ENCODE assay signal across 32 mouse cellular contexts in the genomic region with DNA sequence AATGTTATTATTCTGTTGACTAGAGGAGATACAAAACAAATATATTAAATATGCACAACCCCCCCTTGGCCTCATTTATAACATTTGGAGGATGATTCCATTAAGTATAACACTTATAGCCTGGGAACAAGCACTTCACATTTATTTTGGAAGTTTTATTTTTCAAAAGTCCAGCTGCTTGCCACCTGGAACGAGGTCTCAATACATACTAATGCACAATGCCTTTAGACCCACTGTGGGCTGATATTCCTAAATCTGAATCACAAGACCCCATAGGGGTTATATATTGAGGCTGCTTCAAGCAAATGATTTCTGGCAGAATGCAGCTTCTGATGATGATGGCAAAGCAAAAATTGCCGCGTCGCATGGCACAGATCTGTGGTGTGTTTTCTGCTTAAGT. TPM values are rescaled to one million over a fixed set of nuclear protein-coding genes. Genes with fewer than 3 reads are reported as not detected.
DNase-seq lines count a peak whose midpoint lies in the region; ATAC-seq lines count a peak whose summit lies in the region.
"Had no signal": no experiment of that assay in that cellular context is flagged by ENCODE, and none has a peak within 500 bp of the region (broad histone marks: within the 10 kb centered on the region; RNA-seq: fewer than 3 reads in every experiment).

No protein-coding gene starts in this region.

- H3K36me3 ChIP-seq in forebrain, embryonic 11.5 days (ENCODE audit: control insufficient read depth, insufficient read depth, low read length), result no peaks in the 10 kb centered on the region
- H3K36me3 ChIP-seq in forebrain, embryonic 15.5 days, result no peaks in the 10 kb centered on the region
- no peaks in the 10 kb centered on the region for H3K36me3 ChIP-seq in midbrain, embryonic 11.5 days (ENCODE audit: control insufficient read depth, insufficient read depth, low read length)
- H3K36me3 ChIP-seq in midbrain, embryonic 15.5 days (replicated peaks), result no peaks in the 10 kb centered on the region
- H3K36me3 ChIP-seq in forebrain, embryonic 13.5 days (ENCODE audit: poor library complexity, severe bottlenecking), result no peaks in the 10 kb centered on the region
- H3K36me3 ChIP-seq in hindbrain, embryonic 13.5 days, result no peaks in the 10 kb centered on the region
- H3K36me3 ChIP-seq: heart, embryonic 10.5 days; heart, embryonic 15.5 days; limb, embryonic 13.5 days; lung, embryonic 15.5 days had no signal

- WGBS in forebrain, embryonic 11.5 days, result 18% methylated on average over 4 of the region's 4 CpGs
- WGBS in forebrain, embryonic 15.5 days, result 16% methylated on average over 4 of the region's 4 CpGs
- WGBS in midbrain, embryonic 11.5 days, result 45% methylated on average over 4 of the region's 4 CpGs
- WGBS in midbrain, embryonic 15.5 days, result 25% methylated on average over 4 of the region's 4 CpGs
- WGBS in forebrain, embryonic 13.5 days, result 11% methylated on average over 4 of the region's 4 CpGs
- WGBS in hindbrain, embryonic 13.5 days, result 33% methylated on average over 4 of the region's 4 CpGs

- DNase-seq in forebrain, embryonic 11.5 days (ENCODE audit: low spot score), result no peak
- no peak for DNase-seq in midbrain, embryonic 11.5 days (ENCODE audit: low spot score, missing footprints)
- DNase-seq in left cerebral cortex, adult 8-10 months (ENCODE audit: low spot score in 2 of 2), result no peak
- no peak for DNase-seq in cerebellum, adult 11-12 months
- DNase-seq: adrenal gland, postnatal 10 days; cerebellum, adult 9-10 months; gastrocnemius, postnatal 14 days; kidney, adult 8-10 months; kidney, postnatal 4 days; layer of hippocampus, postnatal 36 days; right cerebral cortex, postnatal 25 days; thymus, postnatal 14 days had no signal

- no peak overlapping the region; the same call in 1 of the 2 replicates for H3K4me2 ChIP-seq in forebrain, embryonic 11.5 days (ENCODE audit: low read depth, low read length, severe bottlenecking)
- H3K4me2 ChIP-seq in forebrain, embryonic 15.5 days (replicated peaks), result no peak overlapping the region
- no peak overlapping the region for H3K4me2 ChIP-seq in midbrain, embryonic 11.5 days
- H3K4me2 ChIP-seq in midbrain, embryonic 15.5 days, result no peak overlapping the region; the same call in 1 of the 2 replicates
- peak overlapping the region; percentile 43 for H3K4me2 ChIP-seq in forebrain, embryonic 13.5 days
- no peak overlapping the region for H3K4me2 ChIP-seq in hindbrain, embryonic 13.5 days
- H3K4me2 ChIP-seq: heart, embryonic 15.5 days; liver, embryonic 11.5 days; lung, embryonic 15.5 days had no signal

- H3K4me3 ChIP-seq in forebrain, embryonic 11.5 days (ENCODE audit: low read depth, low read length), result no peak overlapping the region
- no peak overlapping the region for H3K4me3 ChIP-seq in forebrain, embryonic 15.5 days
- H3K4me3 ChIP-seq in midbrain, embryonic 11.5 days (ENCODE audit: low read depth, low read length), result no peak overlapping the region
- no peak overlapping the region for H3K4me3 ChIP-seq in midbrain, embryonic 15.5 days
- H3K4me3 ChIP-seq in forebrain, embryonic 13.5 days, result no peak overlapping the region
- H3K4me3 ChIP-seq in hindbrain, embryonic 13.5 days, result no peak overlapping the region
- H3K4me3 ChIP-seq: erythroblast, embryonic 14.5 days; heart, embryonic 10.5 days; heart, embryonic 15.5 days; limb, embryonic 13.5 days; lung, embryonic 15.5 days had no signal

- H3K9me3 ChIP-seq in forebrain, embryonic 11.5 days (ENCODE audit: control insufficient read depth, low read length), result no peaks in the 10 kb centered on the region
- no peaks in the 10 kb centered on the region for H3K9me3 ChIP-seq in forebrain, embryonic 15.5 days
- no peaks in the 10 kb centered on the region for H3K9me3 ChIP-seq in midbrain, embryonic 11.5 days (ENCODE audit: control insufficient read depth, low read length)
- no peaks in the 10 kb centered on the region for H3K9me3 ChIP-seq in midbrain, embryonic 15.5 days
- H3K9me3 ChIP-seq in forebrain, embryonic 13.5 days (replicated peaks), result no peaks in the 10 kb centered on the region
- no peaks in the 10 kb centered on the region for H3K9me3 ChIP-seq in hindbrain, embryonic 13.5 days
- H3K9me3 ChIP-seq: heart, embryonic 10.5 days; heart, embryonic 15.5 days; limb, embryonic 13.5 days; lung, embryonic 15.5 days had no signal

- ATAC-seq in forebrain, embryonic 11.5 days (replicated peaks; ENCODE audit: low FRiP score), result peak; percentile 51
- ATAC-seq in forebrain, embryonic 15.5 days (replicated peaks), result no peak
- peak; percentile 13; the same call in 1 of the 2 replicates for ATAC-seq in midbrain, embryonic 11.5 days (ENCODE audit: low FRiP score)
- no peak for ATAC-seq in midbrain, embryonic 15.5 days (replicated peaks)
- ATAC-seq in forebrain, embryonic 13.5 days, result peak; percentile 25; the same call in 1 of the 2 replicates
- ATAC-seq in hindbrain, embryonic 13.5 days (ENCODE audit: low FRiP score), result 0 out of 2 replicates have a peak, but pooled peaks have one; percentile 3
- ATAC-seq: intestine, embryonic 16.5 days; Patski had no signal

- no peak overlapping the region for H3K27ac ChIP-seq in forebrain, embryonic 11.5 days (ENCODE audit: low read depth, low read length)
- no peak overlapping the region for H3K27ac ChIP-seq in forebrain, embryonic 15.5 days (replicated peaks)
- H3K27ac ChIP-seq in midbrain, embryonic 11.5 days (ENCODE audit: low read depth, low read length), result no peak overlapping the region
- H3K27ac ChIP-seq in midbrain, embryonic 15.5 days, result no peak overlapping the region
- no peak overlapping the region for H3K27ac ChIP-seq in forebrain, embryonic 13.5 days
- H3K27ac ChIP-seq in hindbrain, embryonic 13.5 days, result no peak overlapping the region
- H3K27ac ChIP-seq: heart, embryonic 10.5 days; heart, embryonic 15.5 days; kidney, postnatal 0 days; limb, embryonic 13.5 days; lung, embryonic 15.5 days had no signal

- H3K27me3 ChIP-seq in forebrain, embryonic 11.5 days (ENCODE audit: control insufficient read depth, insufficient read depth, low read length), result peaks cover 7% of the 10 kb centered on the region; the same call in 1 of the 2 replicates
- H3K27me3 ChIP-seq in forebrain, embryonic 15.5 days, result peaks cover 60% of the 10 kb centered on the region
- peaks cover 78% of the 10 kb centered on the region for H3K27me3 ChIP-seq in midbrain, embryonic 11.5 days (ENCODE audit: control insufficient read depth, insufficient read depth, low read length)
- peaks cover 74% of the 10 kb centered on the region for H3K27me3 ChIP-seq in midbrain, embryonic 15.5 days (replicated peaks)
- H3K27me3 ChIP-seq in forebrain, embryonic 13.5 days, result peaks cover 47% of the 10 kb centered on the region
- peaks cover 83% of the 10 kb centered on the region for H3K27me3 ChIP-seq in hindbrain, embryonic 13.5 days

- H3K9ac ChIP-seq in forebrain, embryonic 11.5 days (ENCODE audit: low read length), result no peak overlapping the region
- H3K9ac ChIP-seq in forebrain, embryonic 15.5 days (replicated peaks), result no peak overlapping the region
- H3K9ac ChIP-seq in midbrain, embryonic 11.5 days (ENCODE audit: low read length), result no peak overlapping the region
- H3K9ac ChIP-seq in midbrain, embryonic 15.5 days, result no peak overlapping the region
- no peak overlapping the region for H3K9ac ChIP-seq in forebrain, embryonic 13.5 days
- H3K9ac ChIP-seq in hindbrain, embryonic 13.5 days, result no peak overlapping the region
- H3K9ac ChIP-seq: heart, embryonic 15.5 days; limb, embryonic 13.5 days; lung, embryonic 15.5 days had no signal

- peaks cover 17% of the 10 kb centered on the region for H3K4me1 ChIP-seq in forebrain, embryonic 11.5 days (replicated peaks; ENCODE audit: control insufficient read depth, insufficient read depth, low read length)
- peaks cover 10% of the 10 kb centered on the region for H3K4me1 ChIP-seq in forebrain, embryonic 15.5 days
- H3K4me1 ChIP-seq in midbrain, embryonic 11.5 days (ENCODE audit: control insufficient read depth, insufficient read depth, low read length), result peaks cover 12% of the 10 kb centered on the region
- peaks cover 5% of the 10 kb centered on the region; the same call in 1 of the 2 replicates for H3K4me1 ChIP-seq in midbrain, embryonic 15.5 days
- H3K4me1 ChIP-seq in forebrain, embryonic 13.5 days, result peaks cover 15% of the 10 kb centered on the region
- H3K4me1 ChIP-seq in hindbrain, embryonic 13.5 days (replicated peaks), result peaks cover 10% of the 10 kb centered on the region
- H3K4me1 ChIP-seq: heart, embryonic 10.5 days; heart, embryonic 15.5 days; lung, embryonic 15.5 days had no signal

RNA-seq across cellular contexts. Expression of gene Fezf1, which starts 25.3 kb away (rescaled TPM):
- 34.9 and 37.0 TPM in 2 replicates for polyA plus RNA-seq in forebrain, embryonic 11.5 days (2014; fragmentation: Nextera tagmentation; extraction: Ambion mirVana)
- 7.1 and 13.1 TPM in 2 replicates for polyA plus RNA-seq in forebrain, embryonic 15.5 days (2015; fragmentation: Nextera tagmentation; extraction: Ambion mirVana)
- polyA plus RNA-seq in midbrain, embryonic 11.5 days (2014; fragmentation: Nextera tagmentation; extraction: Ambion mirVana), result 1.9 and 3.3 TPM in 2 replicates
- 2.2 and 6.3 TPM in 2 replicates for polyA plus RNA-seq in midbrain, embryonic 15.5 days (2015; fragmentation: Nextera tagmentation; extraction: Ambion mirVana)
- 13.6 and 38.7 TPM in 2 replicates for polyA plus RNA-seq in forebrain, embryonic 13.5 days (2015; fragmentation: Nextera tagmentation; extraction: Ambion mirVana)
- 0.17 TPM in 1 of 2 replicates, not detected in the other for polyA plus RNA-seq in hindbrain, embryonic 13.5 days (2015; fragmentation: Nextera tagmentation; extraction: Ambion mirVana)
- total RNA-seq in left cerebral cortex, adult 8-10 months (2022), result under 1 TPM in 3 of 4 experiments, not detected in 1; 0.27 to 0.44 (median 0.42) TPM
- total RNA-seq: adrenal gland, postnatal 10 days; gastrocnemius, postnatal 14 days; granulocyte monocyte progenitor cell, adult 5-6 weeks; heart, postnatal 25 days; MEL; neutrophil, adult 5-6 weeks had no signal
- polyA plus RNA-seq: erythroblast, embryonic 14.5 days; heart, embryonic 15.5 days; intestine, embryonic 16.5 days; kidney, postnatal 0 days; limb, embryonic 13.5 days; liver, embryonic 11.5 days; liver, embryonic 16.5 days; lung, embryonic 15.5 days; midbrain, embryonic 14.5 days; Patski; stomach, embryonic 16.5 days had no signal

Comparison
In these comparisons a context has a peak if more than half of its experiments do, and no peak if none do; other contexts are left out.
1. ATAC-seq: peak in forebrain, embryonic 11.5 days (single experiment), midbrain, embryonic 11.5 days (single experiment), forebrain, embryonic 13.5 days (single experiment) and hindbrain, embryonic 13.5 days (single experiment); none in forebrain, embryonic 15.5 days (single experiment) and midbrain, embryonic 15.5 days (single experiment).